Mouse (Mus musculus) liver, embryonic 14.5 days (tissue): ENCODE results near the gene 2900026A02Rik. TPM values are rescaled to one million over a fixed set of nuclear protein-coding genes. Genes with fewer than 3 reads are reported as not detected.

Experiments used
- ATAC-seq: fragments of 200-750 bp; cut with Nextera tagmentation; 2 replicates; pipeline ENCODE4 v1.8.0; 2017; ENCODE audit warnings: moderate number of reproducible peaks, mild to moderate bottlenecking, moderate library complexity; ENCODE audit not compliant: insufficient read depth
- DNase-seq, 3 experiments: peaks; one replicate each; pipeline ENCODE4 v3.0.0-alpha.2; 2012 to 2013; ENCODE audit warnings: low read depth in 3 of 3, low spot score in 3 of 3
- H3K27ac ChIP-seq: fragments of 300-500 bp; sonication (generic); 2 replicates; pipeline ENCODE4 v1.5.1; 2014; ENCODE audit warnings: moderate library complexity, mild to moderate bottlenecking, control low read depth, inconsistent platforms
- H3K27me3 ChIP-seq: fragments of 300-500 bp; sonication (generic); 2 replicates; pipeline ENCODE4 v1.6.1; 2014; ENCODE audit warnings: mild to moderate bottlenecking, low read length, moderate library complexity; ENCODE audit not compliant: control insufficient read depth, insufficient read depth
- H3K36me3 ChIP-seq: fragments of 300-500 bp; sonication (generic); replicated peaks from 2 replicates; pipeline ENCODE4 v1.6.1; 2014; ENCODE audit warnings: low read depth; ENCODE audit not compliant: control insufficient read depth, insufficient read depth
- H3K4me1 ChIP-seq, 2 experiments: fragments of 200-500 bp in 1 of 2; fragments of 300-500 bp in 1 of 2; sonication (generic) in 1 of 2; replicated peaks; 2 replicates each; pipeline ENCODE4 v1.6.1; 2012 to 2014; ENCODE audit warnings: antibody characterized with exemption in 1 of 2, inconsistent platforms in 1 of 2, low read length in 1 of 2; ENCODE audit not compliant: control insufficient read depth in 2 of 2, insufficient read depth in 2 of 2
- H3K4me2 ChIP-seq: fragments of 300-500 bp; sonication (generic); 2 replicates; pipeline ENCODE4 v1.6.1; 2014; ENCODE audit warnings: low read depth, mild to moderate bottlenecking, control low read depth, moderate library complexity
- H3K4me3 ChIP-seq, 2 experiments: fragments of 200-500 bp in 1 of 2; fragments of 300-500 bp in 1 of 2; sonication (generic) in 1 of 2; 2 replicates each; pipeline ENCODE4 v1.5.1; 2012 to 2014; ENCODE audit warnings: low read depth in 2 of 2, low read length in 2 of 2, mild to moderate bottlenecking in 2 of 2, control low read depth in 1 of 2, inconsistent platforms in 1 of 2, moderate library complexity in 1 of 2; ENCODE audit not compliant: insufficient read depth in 1 of 2
- H3K9ac ChIP-seq: fragments of 300-500 bp; sonication (generic); replicated peaks from 2 replicates; pipeline ENCODE4 v1.6.1; 2014; ENCODE audit warnings: mild to moderate bottlenecking, control low read depth, moderate library complexity
- H3K9me3 ChIP-seq: fragments of 300-500 bp; sonication (generic); 2 replicates; pipeline ENCODE4 v1.6.1; 2016; ENCODE audit warnings: low read length, mixed read lengths; ENCODE audit not compliant: control insufficient read depth
- CTCF ChIP-seq: IDR thresholded peaks from 2 replicates; pipeline ENCODE4 v1.5.1; 2016; ENCODE audit warnings: antibody characterized with exemption, low read depth, control low read depth
- EP300 ChIP-seq: IDR thresholded peaks from 2 replicates; pipeline ENCODE4 v1.6.1; 2016; ENCODE audit warnings: antibody characterized with exemption, low read depth
- WGBS: fragments of 180-500 bp; shearing (Covaris S2); extraction: QIAGEN DNeasy Blood & Tissue Kit; methylation state at CpG from one replicate; pipeline ENCODE4 v1.1.7; 2014; ENCODE audit not compliant: insufficient replicate concordance; 5-methylcytosine and 5-hydroxymethylcytosine counted together
- polyA plus RNA-seq, 2 experiments: library from polyadenylated mRNA; depleted of rRNA in 1 of 2; stranded (reverse) in 1 of 2; unstranded in 1 of 2; fragments of >200 nt; fragmentation: Nextera tagmentation in 1 of 2; extraction: Ambion mirVana in 1 of 2; gene quantifications; 2 replicates each; pipeline versions ENCODE4 v1.2.1 to v1.2.3; 2012 to 2014

2900026A02Rik gene
- polyA plus RNA-seq, 2 experiments, result 0.63 to 1.1 TPM

DNA sequence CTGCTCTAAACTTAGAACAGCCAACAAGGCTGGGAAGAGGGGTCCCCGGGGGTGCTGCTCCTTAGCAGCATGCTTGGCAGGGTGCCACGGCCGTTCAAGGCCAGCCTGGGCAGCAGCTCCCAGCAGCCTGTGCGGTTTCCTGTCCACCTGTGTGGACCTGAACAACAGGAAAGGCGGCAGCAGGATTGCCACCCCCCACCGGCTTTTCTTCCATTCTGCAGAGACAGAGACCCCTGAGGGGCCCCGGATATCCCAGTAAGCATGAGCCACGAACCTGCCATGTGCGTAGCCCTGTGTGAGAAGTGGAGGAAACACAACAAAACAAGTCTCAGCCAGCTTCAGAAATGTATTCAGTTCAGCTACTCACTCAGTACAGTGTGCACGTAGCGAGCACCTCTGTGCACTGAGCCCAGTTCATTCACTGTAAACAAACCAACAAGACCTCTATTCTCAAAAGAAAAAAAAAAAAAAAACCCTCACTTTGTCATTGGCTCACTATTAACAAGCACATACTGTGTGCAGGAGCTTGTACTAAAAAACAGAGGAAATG lies 69.4 kb downstream of the 2900026A02Rik start:
- no peak overlapping the region for H3K4me2 ChIP-seq
- H3K9ac ChIP-seq, result no peak overlapping the region
- no peak for ATAC-seq
- no peaks in the 10 kb centered on the region for H3K27me3 ChIP-seq
- 45% methylated on average over 11 of the region's 11 CpGs for WGBS
- no peaks in the 10 kb centered on the region for H3K9me3 ChIP-seq
- DNase-seq, result no peak
- 0 out of 4 replicates have a peak, but pooled peaks cover 0 to 4% of the 10 kb centered on the region in 2 experiments for H3K4me1 ChIP-seq
- TF ChIP-seq EP300, result no peak
- TF ChIP-seq CTCF, result no peak
- no peaks in the 10 kb centered on the region for H3K36me3 ChIP-seq
- H3K27ac ChIP-seq, result no peak overlapping the region
- no peak overlapping the region for H3K4me3 ChIP-seq

DNA sequence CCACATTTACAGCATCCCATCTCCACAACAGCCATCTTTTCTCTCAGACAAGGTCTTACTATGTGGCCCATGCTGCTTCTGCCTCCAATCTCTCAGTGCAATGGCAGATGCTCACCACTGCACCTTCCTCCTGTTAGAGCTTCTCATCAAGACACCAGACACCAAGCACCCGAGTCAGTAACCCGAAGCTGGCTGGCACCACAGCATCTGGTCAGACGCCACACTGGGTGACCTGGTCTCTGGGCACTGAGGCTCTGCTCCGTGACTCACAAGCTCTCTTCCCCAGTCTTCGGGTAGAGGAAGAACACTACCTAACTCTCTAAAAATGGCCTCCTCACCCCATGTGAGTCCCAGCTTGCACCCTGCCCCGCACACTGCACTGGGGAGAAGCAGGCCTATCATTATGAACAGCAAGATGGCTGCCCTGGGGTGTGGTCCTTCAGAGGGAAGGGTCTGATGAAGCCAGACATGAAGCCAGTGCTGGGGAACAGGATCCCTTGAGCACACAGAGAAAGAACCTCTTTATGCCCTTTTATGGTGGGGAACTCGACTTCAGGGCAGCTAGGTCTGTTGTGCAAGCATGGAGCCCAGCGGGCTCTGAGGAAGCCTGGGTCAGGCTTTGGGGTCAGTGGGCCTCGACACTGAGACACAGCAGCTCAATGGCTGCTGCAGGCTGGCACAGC lies 70.0 kb downstream of the 2900026A02Rik start:
- Histone ChIP-seq H3K27ac (no peak overlapping the region), H3K4me1 (peaks cover 0 to 4% of the 10 kb centered on the region in 2 experiments; a peak in 1 of 4 replicates), H3K36me3 (no peaks in the 10 kb centered on the region), H3K4me2 (no peak overlapping the region), H3K4me3 (no peak overlapping the region), H3K9ac (no peak overlapping the region), H3K9me3 (no peaks in the 10 kb centered on the region), H3K27me3 (no peaks in the 10 kb centered on the region)
- ATAC-seq (peak; percentile 11; the same call in 1 of the 2 replicates), DNase-seq (no peak)
- WGBS, result 47% methylated on average over 9 of the region's 9 CpGs
- TF ChIP-seq CTCF (no peak), EP300 (no peak)

DNA sequence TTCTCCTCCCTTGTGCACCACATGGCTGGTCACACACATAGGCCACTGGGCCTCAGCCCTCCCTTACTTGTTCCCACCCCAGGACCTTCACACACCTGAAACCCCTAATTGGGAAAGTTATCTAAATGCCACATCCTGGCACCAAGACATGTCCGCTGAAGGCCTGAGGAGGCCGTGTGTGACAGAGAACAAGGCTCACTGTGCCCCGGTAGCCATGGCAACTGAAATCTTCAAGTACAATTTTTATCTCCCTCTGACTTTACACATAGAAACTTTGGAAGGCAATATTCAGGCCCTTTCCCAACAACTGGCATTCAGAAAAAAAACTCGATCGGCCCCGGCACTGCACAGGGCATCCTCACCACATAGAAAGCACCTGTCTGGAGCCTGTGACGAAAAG lies 72.0 kb downstream of the 2900026A02Rik start:
- Histone ChIP-seq H3K36me3 (no peaks in the 10 kb centered on the region), H3K27ac (no peak overlapping the region), H3K4me1 (peaks cover 0 to 4% of the 10 kb centered on the region in 2 experiments; a peak in 1 of 4 replicates), H3K27me3 (no peaks in the 10 kb centered on the region), H3K9me3 (no peaks in the 10 kb centered on the region), H3K4me2 (no peak overlapping the region), H3K9ac (no peak overlapping the region), H3K4me3 (no peak overlapping the region)
- 71% methylated on average over 7 of the region's 7 CpGs for WGBS
- DNase-seq, result no peak
- no peak for TF ChIP-seq EP300
- no peak for TF ChIP-seq CTCF
- no peak for ATAC-seq

DNA sequence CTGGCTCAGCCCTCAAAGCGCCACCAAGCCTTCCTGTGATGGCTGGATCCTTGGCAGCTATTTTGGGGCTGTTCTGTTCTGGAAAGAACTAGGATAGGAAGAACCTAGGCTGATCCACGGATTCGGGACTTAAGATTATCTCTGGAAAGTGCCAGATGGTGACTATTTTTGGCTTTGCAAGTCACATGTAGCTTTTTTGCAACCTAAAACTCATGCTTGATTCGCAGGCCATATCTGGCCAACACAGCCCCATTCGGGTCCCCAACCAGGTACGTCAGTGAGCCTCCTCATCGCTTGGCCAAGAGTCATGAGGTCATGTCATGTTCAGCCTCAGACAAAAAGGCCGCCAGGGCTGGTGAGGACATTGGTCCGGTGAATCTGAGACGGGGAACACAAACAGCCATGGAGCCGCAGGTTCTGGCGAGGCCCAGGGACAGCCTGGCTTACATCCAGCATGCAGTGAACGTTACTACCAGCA lies 73.0 kb downstream of the 2900026A02Rik start:
- H3K4me2 ChIP-seq, result no peak overlapping the region
- no peaks in the 10 kb centered on the region for H3K9me3 ChIP-seq
- peaks cover 0 to 4% of the 10 kb centered on the region in 2 experiments; a peak in 1 of 4 replicates for H3K4me1 ChIP-seq
- no peak for ATAC-seq
- 70% methylated on average over 13 of the region's 13 CpGs for WGBS
- TF ChIP-seq CTCF (no peak), EP300 (no peak)
- no peak overlapping the region for H3K27ac ChIP-seq
- H3K9ac ChIP-seq, result no peak overlapping the region
- no peaks in the 10 kb centered on the region for H3K36me3 ChIP-seq
- DNase-seq, result no peak
- no peaks in the 10 kb centered on the region for H3K27me3 ChIP-seq
- no peak overlapping the region for H3K4me3 ChIP-seq

DNA sequence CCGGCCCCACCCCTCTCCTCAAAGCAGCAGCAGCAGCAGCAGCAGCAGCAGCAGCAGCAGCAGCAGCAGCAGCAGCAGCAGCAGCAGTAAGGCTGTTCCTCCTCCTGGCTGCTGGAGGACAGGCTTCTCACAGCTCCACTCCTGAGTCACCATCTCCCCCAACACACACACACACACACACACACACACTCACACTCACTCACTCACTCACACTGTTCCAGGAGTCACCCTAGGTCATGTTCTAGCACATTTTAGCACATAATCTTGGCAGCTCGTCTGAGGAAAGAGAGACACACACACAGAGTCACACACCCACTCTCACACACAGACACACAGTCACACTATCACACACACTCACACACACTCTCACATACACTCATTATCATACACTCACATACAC lies 74.4 kb downstream of the 2900026A02Rik start:
- H3K4me3 ChIP-seq, result no peak overlapping the region
- WGBS, result 47% methylated on average over 2 of the region's 2 CpGs
- H3K27ac ChIP-seq, result no peak overlapping the region
- no peak for TF ChIP-seq EP300
- peaks cover 0 to 4% of the 10 kb centered on the region in 2 experiments; a peak in 1 of 4 replicates for H3K4me1 ChIP-seq
- H3K4me2 ChIP-seq, result no peak overlapping the region
- ATAC-seq, result no peak
- no peaks in the 10 kb centered on the region for H3K9me3 ChIP-seq
- no peaks in the 10 kb centered on the region for H3K27me3 ChIP-seq
- H3K36me3 ChIP-seq, result no peaks in the 10 kb centered on the region
- DNase-seq, result no peak
- H3K9ac ChIP-seq, result no peak overlapping the region
